In genomic region chr4:115513964-115514363, GRCm38 (mm10) we compare ENCODE assay signal across 30 mouse cellular contexts. TPM values are rescaled to one million over a fixed set of nuclear protein-coding genes. Genes with fewer than 3 reads are reported as not detected.
A peak's percentile ranks its signal among the peaks of the same experiment; 100 is the strongest.
DNase-seq lines count a peak whose midpoint lies in the region; ATAC-seq and TF ChIP-seq lines count a peak whose summit lies in the region.
"Not testable (repeated sequence)": the region's sequence is repeated elsewhere in the genome, so short reads cannot be mapped to it uniquely, and the experiment has no call there.
"Had no signal": no experiment of that assay in that cellular context is flagged by ENCODE, and none has a peak within 500 bp of the region (broad histone marks: within the 10 kb centered on the region; RNA-seq: fewer than 3 reads in every experiment).

No protein-coding gene starts in this region.

- not testable (repeated sequence) for H3K4me3 ChIP-seq in brown adipose tissue, adult 24 weeks (ENCODE audit: insufficient read depth, low read depth, low read length); intestine, embryonic 16.5 days (ENCODE audit: low read length); kidney, adult 2 months (ENCODE audit: insufficient read depth, low read depth, low read length); kidney, postnatal 0 days (replicated peaks; ENCODE audit: low read depth, low read length); liver, adult 2 months (ENCODE audit: insufficient read depth, low read depth, low read length)

- not testable (repeated sequence) for H3K9me3 ChIP-seq in intestine, embryonic 16.5 days (ENCODE audit: control insufficient read depth, low read length); kidney, postnatal 0 days (replicated peaks; ENCODE audit: low read length)

- DNase-seq in kidney, adult 2 months: peak; percentile 85
- DNase-seq in kidney, postnatal 0 days (ENCODE audit: low spot score): peak; percentile 7
- DNase-seq in liver, adult 2 months (ENCODE audit: extremely low read depth, low read depth, low spot score): peak; percentile 94
- peak; percentile 19 for DNase-seq in ovary, adult 18-20 months (ENCODE audit: low spot score)

- peak overlapping the region; percentile 99 for H3K27ac ChIP-seq in brown adipose tissue, adult 24 weeks (replicated peaks; ENCODE audit: low read depth, low read length)
- H3K27ac ChIP-seq in intestine, embryonic 16.5 days (ENCODE audit: low read length); kidney, postnatal 0 days: not testable (repeated sequence)
- H3K27ac ChIP-seq in kidney, adult 2 months (ENCODE audit: insufficient read depth, low read depth, low read length): peak overlapping the region; percentile 80; the same call in 1 of the 2 replicates
- H3K27ac ChIP-seq in liver, adult 2 months (replicated peaks; ENCODE audit: insufficient read depth, low read depth, low read length): peak overlapping the region; percentile 29

- peak; percentile 80 for ATAC-seq in intestine, embryonic 16.5 days
- peak; percentile 57; the same call in 1 of the 2 replicates for ATAC-seq in kidney, postnatal 0 days (replicated peaks; ENCODE audit: low FRiP score, low read depth)

- TF ChIP-seq POLR2A in kidney, adult 2 months (IDR thresholded peaks at IDR 0.05; ENCODE audit: low read depth, low read length); liver, adult 2 months (IDR thresholded peaks at IDR 0.05; ENCODE audit: extremely low read depth, insufficient read depth, low read length): not testable (repeated sequence)

- not testable (repeated sequence) for H3K27me3 ChIP-seq in intestine, embryonic 16.5 days (replicated peaks; ENCODE audit: control insufficient read depth, insufficient read depth, low read length); kidney, adult 2 months (replicated peaks; ENCODE audit: control insufficient read depth, insufficient read depth, low read length); kidney, postnatal 0 days (ENCODE audit: insufficient read depth, low read length); liver, adult 2 months (ENCODE audit: control insufficient read depth, insufficient read depth, low read length)

- H3K4me1 ChIP-seq in brown adipose tissue, adult 24 weeks (ENCODE audit: control insufficient read depth, insufficient read depth, insufficient read length, low read length); intestine, embryonic 16.5 days (ENCODE audit: control insufficient read depth, insufficient read depth, low read length); kidney, adult 2 months (ENCODE audit: control insufficient read depth, insufficient read depth, low read length); kidney, postnatal 0 days (replicated peaks; ENCODE audit: insufficient read depth, low read length): not testable (repeated sequence)
- peaks cover 10% of the 10 kb centered on the region for H3K4me1 ChIP-seq in liver, adult 2 months (ENCODE audit: control insufficient read depth, insufficient read depth, low read length)

- not testable (repeated sequence) for H3K9ac ChIP-seq in intestine, embryonic 16.5 days (ENCODE audit: low read depth, low read length); kidney, postnatal 0 days (ENCODE audit: low read depth, low read length); liver, adult 2 months (ENCODE audit: low read depth, low read length)

- not testable (repeated sequence) for TF ChIP-seq CTCF in kidney, adult 2 months (conservative IDR thresholded peaks at IDR 0.05; ENCODE audit: insufficient read depth, insufficient read length, low read depth, low read length); kidney, postnatal 0 days (IDR thresholded peaks at IDR 0.05; ENCODE audit: low read depth); liver, adult 2 months (IDR thresholded peaks at IDR 0.05; ENCODE audit: low read depth, low read length)

- H3K79me2 ChIP-seq in liver, adult 2 months (ENCODE audit: control insufficient read depth, insufficient read depth, low read length): not testable (repeated sequence)

- not testable (repeated sequence) for H3K4me2 ChIP-seq in intestine, embryonic 16.5 days (ENCODE audit: low read depth, low read length); kidney, postnatal 0 days (ENCODE audit: low read length)

- H3K36me3 ChIP-seq in intestine, embryonic 16.5 days (ENCODE audit: control insufficient read depth, insufficient read depth, low read length); kidney, adult 2 months (ENCODE audit: control insufficient read depth, insufficient read depth, low read length); kidney, postnatal 0 days (ENCODE audit: insufficient read depth, low read length); liver, adult 2 months (ENCODE audit: control insufficient read depth, insufficient read depth, low read length): not testable (repeated sequence)

RNA-seq across cellular contexts. Expression of gene Cyp4a10, which starts 4.1 kb away (rescaled TPM):
- polyA plus RNA-seq in brown adipose tissue, adult 24 weeks (2012; ENCODE audit: insufficient read depth, insufficient read length, missing spikeins): not detected in 2 replicates
- polyA plus RNA-seq in intestine, embryonic 16.5 days (2015; fragmentation: Nextera tagmentation; extraction: Ambion mirVana): 0.31 and 0.35 TPM in 2 replicates
- 368 and 393 TPM in 2 replicates for polyA plus RNA-seq in kidney, adult 2 months (2012; rRNA removed)
- polyA plus RNA-seq in kidney, postnatal 0 days (2015; fragmentation: Nextera tagmentation; extraction: Ambion mirVana): 34.7 and 35.5 TPM in 2 replicates
- total RNA-seq in liver, adult 2 months (2014; rRNA removed): 375 and 556 TPM in 2 replicates
- polyA plus RNA-seq in liver, adult 2 months (2012; rRNA removed): 427 and 619 TPM in 2 replicates
- total RNA-seq: common myeloid progenitor, adult 5-6 weeks; forebrain, postnatal 0 days; gastrocnemius, adult 2 months; gastrocnemius, postnatal 14 days; heart, adult 18-20 months; heart, postnatal 10 days; MEL had no signal
- polyA plus RNA-seq: C2C12; CD4-positive, CD25-positive, alpha-beta regulatory T cell, adult 4 months; cerebellum, adult 2 months; embryonic facial prominence, embryonic 12.5 days; embryonic facial prominence, embryonic 15.5 days; forebrain, embryonic 11.5 days; forebrain, embryonic 14.5 days; forebrain, postnatal 0 days; frontal cortex, adult 2 months; heart, embryonic 12.5 days; heart, embryonic 15.5 days; hindbrain, embryonic 10.5 days; hindbrain, embryonic 13.5 days; hindbrain, embryonic 16.5 days had no signal

RNA-seq across cellular contexts. Expression of gene Cyp4a14, which starts 18.0 kb away (rescaled TPM):
- polyA plus RNA-seq in brown adipose tissue, adult 24 weeks (2012; ENCODE audit: insufficient read depth, insufficient read length, missing spikeins): not detected in 2 replicates
- not detected in 2 replicates for polyA plus RNA-seq in intestine, embryonic 16.5 days (2015; fragmentation: Nextera tagmentation; extraction: Ambion mirVana)
- 258 and 331 TPM in 2 replicates for polyA plus RNA-seq in kidney, adult 2 months (2012; rRNA removed)
- 2.3 and 2.5 TPM in 2 replicates for polyA plus RNA-seq in kidney, postnatal 0 days (2015; fragmentation: Nextera tagmentation; extraction: Ambion mirVana)
- total RNA-seq in liver, adult 2 months (2014; rRNA removed): 420 and 442 TPM in 2 replicates
- polyA plus RNA-seq in liver, adult 2 months (2012; rRNA removed): 291 and 455 TPM in 2 replicates
- total RNA-seq: common myeloid progenitor, adult 5-6 weeks; forebrain, postnatal 0 days; gastrocnemius, adult 2 months; gastrocnemius, postnatal 14 days; heart, adult 18-20 months; heart, postnatal 10 days; heart, postnatal 36 days; MEL had no signal
- polyA plus RNA-seq: C2C12; CD4-positive, CD25-positive, alpha-beta regulatory T cell, adult 4 months; cerebellum, adult 2 months; embryonic facial prominence, embryonic 12.5 days; embryonic facial prominence, embryonic 15.5 days; forebrain, embryonic 11.5 days; forebrain, embryonic 14.5 days; forebrain, postnatal 0 days; frontal cortex, adult 2 months; heart, embryonic 12.5 days; heart, embryonic 15.5 days; hindbrain, embryonic 10.5 days; hindbrain, embryonic 13.5 days; hindbrain, embryonic 16.5 days had no signal

RNA-seq across cellular contexts. Expression of gene Cyp4a31, which starts 49.5 kb away (rescaled TPM):
- polyA plus RNA-seq in brown adipose tissue, adult 24 weeks (2012; ENCODE audit: insufficient read depth, insufficient read length, missing spikeins): not detected in 2 replicates
- polyA plus RNA-seq in intestine, embryonic 16.5 days (2015; fragmentation: Nextera tagmentation; extraction: Ambion mirVana): 0.05 TPM in 1 of 2 replicates, not detected in the other
- polyA plus RNA-seq in kidney, adult 2 months (2012; rRNA removed): 234 and 244 TPM in 2 replicates
- polyA plus RNA-seq in kidney, postnatal 0 days (2015; fragmentation: Nextera tagmentation; extraction: Ambion mirVana): 49.7 and 50.6 TPM in 2 replicates
- total RNA-seq in liver, adult 2 months (2014; rRNA removed): 8.3 and 19.2 TPM in 2 replicates
- 7.3 and 8.5 TPM in 2 replicates for polyA plus RNA-seq in liver, adult 2 months (2012; rRNA removed)
- total RNA-seq: adrenal gland, adult 18-20 months; adrenal gland, postnatal 36 days; common myeloid progenitor, adult 5-6 weeks; forebrain, postnatal 0 days; gastrocnemius, adult 2 months; gastrocnemius, postnatal 14 days; gastrocnemius, postnatal 4 days; heart, adult 18-20 months; heart, postnatal 10 days; heart, postnatal 36 days; MEL had no signal
- polyA plus RNA-seq: C2C12; CD4-positive, CD25-positive, alpha-beta regulatory T cell, adult 4 months; cerebellum, adult 2 months; embryonic facial prominence, embryonic 12.5 days; embryonic facial prominence, embryonic 15.5 days; forebrain, embryonic 11.5 days; forebrain, embryonic 14.5 days; forebrain, postnatal 0 days; frontal cortex, adult 2 months; heart, embryonic 12.5 days; heart, embryonic 15.5 days; hindbrain, embryonic 10.5 days; hindbrain, embryonic 13.5 days; hindbrain, embryonic 16.5 days had no signal

Comparison
In these comparisons a context has a peak if more than half of its experiments do, and no peak if none do; other contexts are left out.
1. RNA of gene Cyp4a14, which starts 18.0 kb away (polyA plus RNA-seq): 258 to 331 TPM in kidney, adult 2 months and 291 to 455 TPM in liver, adult 2 months; 2.3 to 2.5 TPM in kidney, postnatal 0 days, not detected in brown adipose tissue, adult 24 weeks and not detected in intestine, embryonic 16.5 days; every median in the first group is over 10 times any median in the second.
2. DNase-seq: peak in every context shown above with its lines; median percentile 94 in liver, adult 2 months; 85 in kidney, adult 2 months; 19 in ovary, adult 18-20 months; 7 in kidney, postnatal 0 days.
3. RNA of gene Cyp4a10, which starts 4.1 kb away (polyA plus RNA-seq): 427 to 619 TPM in liver, adult 2 months, 368 to 393 TPM in kidney, adult 2 months and 34.7 to 35.5 TPM in kidney, postnatal 0 days; 0.31 to 0.35 TPM in intestine, embryonic 16.5 days and not detected in brown adipose tissue, adult 24 weeks; every median in the first group is over 10 times any median in the second.